Mouse (Mus musculus): ENCODE results near the gene Nkx2-4.

Nkx2-4 gene

DNA sequence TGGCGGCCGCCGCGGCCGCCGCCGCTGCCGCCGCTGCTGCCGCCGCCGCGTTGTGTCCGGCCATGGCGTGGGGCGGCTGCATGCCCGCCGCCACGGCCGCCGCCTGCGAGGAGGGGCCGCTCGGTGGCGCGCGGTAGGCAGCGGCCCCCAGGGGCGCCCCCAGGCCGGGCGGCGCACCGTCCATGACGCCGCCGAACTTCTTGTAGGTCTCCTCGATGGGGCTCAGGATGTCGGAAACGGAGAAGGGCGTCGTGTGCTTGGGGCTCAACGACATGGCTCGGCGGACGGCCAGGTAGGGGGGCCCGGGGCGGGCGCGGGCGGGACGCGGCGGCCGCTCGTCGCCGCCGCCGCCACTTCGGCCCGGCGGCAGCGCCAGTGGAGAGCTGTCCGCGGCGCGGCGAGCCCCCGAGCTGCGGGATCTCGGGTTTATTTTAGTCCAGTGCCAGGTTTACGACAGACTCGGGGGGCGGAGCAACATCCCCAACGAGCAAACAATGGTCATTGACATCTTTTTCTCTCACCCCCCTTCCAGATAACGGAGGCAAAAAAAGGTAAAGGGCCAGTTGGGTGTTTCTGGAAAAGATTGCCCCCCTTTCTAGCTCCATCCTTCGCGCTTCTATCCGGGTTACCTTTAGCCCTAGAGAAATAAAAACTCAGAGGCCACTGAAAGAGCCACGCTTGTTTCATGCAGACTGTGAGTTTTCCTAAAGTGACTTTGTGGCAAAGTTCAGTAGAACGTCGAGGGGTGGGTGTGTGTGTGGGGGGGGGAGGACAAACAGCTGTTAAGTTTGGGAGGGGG lies at the start of gene Nkx2-4:
Gene Nkx2-4 (minus strand): TSS at position 374 of the 799 bp plus-strand sequence.
- CTCF ChIA-PET, result interaction anchor here (0.6 kb wide), 2 partner anchors 126 to 876 kb away, joined by 4 to 5 read pairs; no protein-coding TSS in a partner anchor

DNA sequence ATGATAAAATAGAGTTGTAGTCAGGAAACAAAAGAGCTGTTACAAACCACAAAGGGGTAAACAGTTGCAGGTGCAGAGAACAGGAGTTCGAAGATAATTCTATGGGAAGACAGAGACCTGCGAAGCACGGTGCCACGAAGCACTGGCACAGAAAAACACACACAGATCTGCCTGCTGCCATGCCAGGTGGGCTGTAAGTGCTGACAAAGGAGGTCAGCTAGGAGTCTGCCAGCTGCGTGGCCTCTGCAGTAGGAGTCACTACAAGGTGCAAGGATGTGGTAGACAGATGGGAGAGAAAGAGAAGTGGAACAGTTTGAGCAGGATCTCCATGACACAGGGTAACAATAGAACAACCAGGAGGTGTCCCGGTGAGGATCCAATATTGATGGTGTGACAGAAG lies 42.1 kb upstream of the Nkx2-4 start:
- CTCF ChIA-PET, result no interaction called here

DNA sequence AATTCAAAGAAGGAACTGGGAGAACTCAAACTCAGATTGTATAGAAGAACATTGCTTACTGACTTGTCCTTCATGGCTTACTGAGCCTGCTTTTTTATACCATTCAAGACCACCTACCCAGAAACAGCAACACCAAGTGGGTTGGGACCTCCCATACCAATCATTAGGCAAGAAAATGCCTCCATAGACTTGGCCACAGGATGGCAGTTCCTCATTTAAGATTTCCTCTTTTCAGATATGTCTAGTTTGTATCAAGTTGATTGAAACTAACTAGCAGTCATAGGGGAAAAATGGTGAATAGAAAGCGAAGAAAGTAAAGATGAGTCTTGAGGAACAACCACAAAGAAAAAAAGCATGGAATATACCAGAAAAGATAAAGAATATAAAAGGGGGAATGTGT lies 34.5 kb upstream of the Nkx2-4 start:
- CTCF ChIA-PET, result no interaction called here

DNA sequence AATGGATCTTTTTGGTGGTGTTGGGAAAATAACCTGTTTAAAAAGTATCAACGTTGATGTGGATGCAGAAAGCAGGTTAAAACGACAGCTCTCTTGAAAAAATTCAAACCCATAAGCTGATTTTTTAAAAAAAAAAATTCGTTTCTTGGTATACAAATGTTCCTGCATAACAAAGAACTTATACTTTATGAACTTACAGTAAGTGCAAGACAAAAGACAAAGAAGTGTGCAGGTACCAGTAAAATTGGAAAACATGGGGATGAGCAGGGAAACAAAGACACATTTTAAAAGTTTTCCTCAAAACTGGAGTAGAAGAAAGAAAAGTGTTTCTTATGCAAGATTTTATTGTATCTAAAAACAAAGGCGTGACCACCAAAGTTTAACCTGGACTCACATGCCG lies 1.2 kb upstream of the Nkx2-4 start:
- CTCF ChIA-PET, result no interaction called here

DNA sequence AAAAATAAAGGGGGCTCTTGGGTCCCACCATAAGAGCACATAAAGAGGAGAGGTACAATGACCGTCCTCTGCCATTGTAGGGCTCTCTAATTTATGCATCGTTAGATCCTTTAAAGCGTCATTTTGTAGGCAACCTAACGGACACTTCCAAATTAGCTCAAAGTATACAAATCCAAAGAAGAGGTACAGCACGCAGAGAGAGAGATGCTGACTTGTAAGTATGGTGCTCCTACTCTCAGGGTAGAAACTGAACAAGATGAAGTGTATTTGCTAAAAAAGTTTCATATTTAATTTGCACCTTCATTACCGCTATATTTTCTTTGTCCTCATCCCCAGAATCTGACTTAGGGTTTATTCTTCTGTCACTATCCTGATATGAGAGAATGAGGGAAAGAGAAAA lies 692 bp upstream of the Nkx2-4 start:
- CTCF ChIA-PET, result interaction anchor here (0.6 kb wide), 1 partner anchor 127 kb away, joined by 4 read pairs; no protein-coding TSS in a partner anchor

DNA sequence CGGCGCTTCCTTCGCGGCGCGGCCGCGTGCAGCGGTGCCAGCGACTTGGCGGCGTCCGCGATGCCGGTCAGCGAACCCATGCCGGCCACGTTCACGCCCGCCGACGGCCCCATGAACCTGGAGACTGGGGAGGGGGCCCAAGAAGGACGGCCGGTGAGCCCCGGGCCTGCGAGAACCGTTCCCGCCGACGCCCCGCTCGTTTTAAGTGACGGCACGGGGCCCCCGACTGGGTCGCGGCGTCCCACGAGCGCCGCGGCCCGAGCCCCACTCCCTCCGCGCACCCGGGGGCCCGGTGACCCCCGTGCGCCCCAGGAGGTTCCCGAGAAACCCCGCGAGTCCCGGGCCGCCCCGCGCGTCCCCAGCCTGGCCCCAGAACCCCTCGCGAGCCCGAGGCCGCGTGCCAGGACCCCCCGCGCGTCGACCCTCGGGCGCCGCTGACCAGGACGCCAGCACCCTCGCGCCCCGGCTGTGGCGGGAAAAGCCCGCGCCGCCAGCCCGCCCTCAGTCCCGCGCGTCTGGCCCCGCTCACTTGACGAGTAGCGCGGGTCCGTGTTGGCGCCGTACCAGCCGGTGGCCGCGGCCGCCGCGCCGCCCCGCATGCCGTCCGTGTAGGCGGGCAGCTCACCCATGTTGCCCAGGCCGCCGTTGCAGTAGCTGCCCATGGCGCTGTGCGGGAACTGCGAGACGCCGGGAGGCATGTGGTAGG lies 726 bp downstream of the Nkx2-4 start:
- CTCF ChIA-PET, result interaction anchor here (0.5 kb wide), 1 partner anchor 10 kb away, joined by 6 read pairs; no protein-coding TSS in a partner anchor

DNA sequence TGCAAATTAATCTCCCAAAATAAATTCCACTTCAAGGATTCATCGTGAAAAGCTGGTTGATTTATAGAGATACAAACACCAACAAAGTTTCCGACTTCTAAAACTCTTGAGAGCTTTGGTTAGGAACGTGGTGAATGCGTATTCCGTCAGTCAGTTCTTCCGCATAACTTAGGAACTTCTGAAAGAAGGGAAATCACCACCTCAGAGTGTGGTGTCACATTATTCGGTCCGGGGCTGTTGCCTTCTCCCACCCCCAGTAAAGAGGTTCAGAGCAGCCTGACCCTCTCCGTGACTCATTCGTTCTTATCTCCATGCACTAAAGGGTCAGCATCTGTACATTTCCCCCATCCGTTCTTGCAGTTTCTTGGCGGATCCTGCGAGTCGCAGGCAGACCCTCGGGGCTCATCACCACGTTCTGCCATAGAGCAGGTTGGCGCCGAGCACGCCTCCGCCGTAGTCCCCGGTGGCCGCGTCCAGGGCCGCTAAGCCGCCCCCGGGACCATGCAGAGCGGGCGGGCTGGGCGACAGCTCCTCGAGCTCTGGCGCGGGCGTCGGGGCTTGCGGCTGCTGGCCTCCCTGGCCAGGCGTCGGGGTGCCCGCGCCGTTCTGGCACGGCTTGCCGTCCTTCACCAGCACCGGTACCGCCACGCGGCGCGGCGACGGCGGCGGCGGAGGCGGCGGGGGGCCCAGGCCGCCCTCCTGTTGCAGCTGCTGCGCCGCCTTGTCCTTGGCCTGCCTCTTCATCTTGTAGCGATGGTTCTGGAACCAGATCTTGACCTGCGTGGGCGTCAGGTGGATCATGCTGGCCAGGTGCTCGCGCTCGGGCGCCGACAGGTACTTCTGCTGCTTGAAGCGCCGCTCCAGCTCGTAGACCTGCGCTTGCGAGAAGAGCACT lies 1.5 kb downstream of the Nkx2-4 start:
- CTCF ChIA-PET, result interaction anchor here (0.5 kb wide), 1 partner anchor 11 kb away, joined by 6 read pairs; no protein-coding TSS in a partner anchor

DNA sequence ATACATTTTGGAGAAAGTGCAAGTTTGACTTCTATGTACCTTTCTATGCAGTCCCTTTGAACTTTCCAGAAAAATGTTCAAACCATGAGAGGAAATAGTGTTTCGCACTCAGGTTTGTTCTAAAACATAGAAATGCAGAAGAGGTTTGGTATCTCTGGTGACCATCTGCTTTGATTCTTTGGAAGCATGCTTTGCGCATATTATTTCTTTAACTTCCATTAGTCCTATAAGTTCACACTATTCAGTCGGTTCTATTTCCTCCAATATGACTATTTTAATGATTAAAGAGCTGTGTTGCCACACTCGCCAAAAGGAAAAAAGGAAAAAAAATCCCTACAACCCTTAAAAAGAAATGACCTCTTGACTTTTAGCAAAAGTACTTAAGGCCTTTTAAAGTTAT lies 2.9 kb downstream of the Nkx2-4 start:
- CTCF ChIA-PET, result no interaction called here

DNA sequence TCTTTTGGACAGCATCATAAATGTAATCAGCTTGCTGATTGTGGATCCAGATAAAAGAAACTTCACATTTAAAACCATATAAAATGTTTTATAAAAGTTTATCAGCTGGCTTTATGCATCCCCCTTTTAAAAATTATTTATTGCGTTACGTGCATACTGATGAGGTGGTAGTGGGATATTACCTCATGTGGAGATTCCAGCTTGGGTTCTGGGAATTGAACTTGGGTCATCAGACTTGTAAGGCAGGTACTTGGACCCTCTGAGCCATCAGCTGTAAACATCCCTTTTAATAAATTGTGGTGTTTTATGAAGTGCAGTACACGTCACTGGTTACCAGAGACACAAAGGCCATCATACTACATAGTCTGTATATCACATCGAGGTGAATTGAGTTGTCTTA lies 10.8 kb downstream of the Nkx2-4 start:
- CTCF ChIA-PET, result no interaction called here

DNA sequence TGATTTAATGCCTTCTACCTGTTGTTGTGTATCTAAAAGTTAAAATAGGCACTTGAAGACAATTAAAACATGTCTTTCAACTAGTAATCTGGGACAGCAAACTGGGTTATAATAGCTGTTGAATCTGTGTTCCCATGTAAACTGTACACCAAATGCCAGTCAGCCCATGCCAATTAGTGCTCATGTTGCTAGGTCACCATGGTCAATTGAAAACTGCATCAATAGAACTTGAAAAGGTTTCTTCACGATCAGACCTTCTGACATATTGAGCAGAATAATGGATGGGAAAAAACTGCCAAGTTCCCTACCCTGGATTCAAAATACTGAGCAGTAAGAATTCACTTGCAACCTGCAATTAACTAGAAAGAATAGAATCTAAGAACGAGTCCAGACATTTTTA lies 11.3 kb downstream of the Nkx2-4 start:
- CTCF ChIA-PET, result no interaction called here

DNA sequence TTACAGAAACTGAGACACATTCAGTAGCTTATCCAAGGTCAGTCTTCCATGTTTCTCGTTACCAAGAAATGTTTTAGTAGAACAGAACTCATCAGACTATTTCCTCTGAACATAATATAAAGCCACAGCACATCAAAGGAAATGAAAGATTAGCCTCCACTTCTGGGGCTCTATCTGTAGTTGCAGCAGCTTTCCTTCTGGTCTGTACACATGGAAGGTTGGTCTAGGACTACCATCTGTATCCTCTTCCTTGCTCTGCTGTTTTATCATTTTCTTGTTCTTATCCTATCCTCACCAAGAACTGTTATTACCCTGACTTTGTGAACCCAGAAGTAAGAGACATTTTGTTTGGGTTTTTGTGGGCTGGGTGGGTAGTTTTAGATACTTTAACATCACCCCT lies 14.9 kb downstream of the Nkx2-4 start:
- CTCF ChIA-PET, result interaction anchor here (1.4 kb wide), 1 partner anchor 111 kb away, joined by 3 read pairs; no protein-coding TSS in a partner anchor

DNA sequence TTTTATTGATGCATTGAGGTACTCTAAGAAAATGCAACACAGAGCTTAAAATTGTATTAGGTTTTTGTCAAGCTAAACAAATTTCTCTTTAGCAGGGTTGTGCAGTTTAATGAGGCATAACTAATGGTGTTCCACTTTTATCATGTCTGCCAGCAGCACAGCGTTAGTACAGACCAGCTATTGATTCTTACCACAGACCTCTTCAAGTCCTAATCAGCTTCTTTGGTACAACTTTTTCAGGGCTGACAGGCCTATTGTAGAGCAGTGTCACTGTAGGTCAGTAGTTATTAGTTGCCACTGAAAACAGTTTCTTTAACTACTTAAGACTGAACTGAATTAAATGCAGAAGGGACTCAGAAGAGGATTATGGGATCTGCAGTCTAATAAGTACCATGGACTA lies 16.2 kb downstream of the Nkx2-4 start:
- CTCF ChIA-PET, result interaction anchor here (0.5 to 1.4 kb wide), 3 partner anchors 36 to 109 kb away, joined by 3 to 5 read pairs (median 3); no protein-coding TSS in a partner anchor

DNA sequence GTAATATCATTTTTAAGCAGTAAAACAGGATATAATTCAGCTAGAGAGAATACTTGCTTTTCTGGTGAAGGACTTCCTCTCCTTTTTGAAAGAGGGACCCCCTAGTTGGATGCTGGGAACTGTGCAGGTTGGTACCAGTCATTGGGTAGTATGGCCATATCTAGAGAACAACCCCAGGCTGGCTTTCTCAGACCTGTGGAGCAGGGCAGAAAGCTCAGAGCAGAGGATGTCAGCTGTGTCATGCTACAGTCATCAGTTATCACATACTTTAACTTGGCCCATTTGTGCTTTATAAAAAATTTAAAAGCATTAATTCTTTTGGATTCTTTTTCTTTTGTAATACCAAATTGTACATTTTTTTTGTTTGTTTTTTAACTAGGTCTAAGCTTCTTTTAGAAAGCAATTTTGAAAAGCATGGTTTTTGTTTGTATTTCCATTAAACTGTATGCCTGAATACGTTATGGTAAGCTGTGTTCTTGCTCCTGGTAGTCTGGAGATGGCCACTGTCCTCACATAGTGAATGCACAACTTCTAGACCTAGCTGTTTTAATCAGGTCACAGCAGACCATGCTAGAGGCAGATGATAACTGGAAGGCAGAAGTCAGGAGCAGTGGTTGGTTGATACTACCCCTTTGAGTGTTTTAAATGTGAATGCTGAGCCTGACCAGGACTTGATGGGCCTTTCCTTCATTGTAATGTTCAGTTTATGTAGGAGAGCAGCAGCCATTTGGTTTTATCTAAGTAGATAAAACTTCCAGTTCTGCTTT lies 17.6 kb downstream of the Nkx2-4 start:
- CTCF ChIA-PET, result no interaction called here

DNA sequence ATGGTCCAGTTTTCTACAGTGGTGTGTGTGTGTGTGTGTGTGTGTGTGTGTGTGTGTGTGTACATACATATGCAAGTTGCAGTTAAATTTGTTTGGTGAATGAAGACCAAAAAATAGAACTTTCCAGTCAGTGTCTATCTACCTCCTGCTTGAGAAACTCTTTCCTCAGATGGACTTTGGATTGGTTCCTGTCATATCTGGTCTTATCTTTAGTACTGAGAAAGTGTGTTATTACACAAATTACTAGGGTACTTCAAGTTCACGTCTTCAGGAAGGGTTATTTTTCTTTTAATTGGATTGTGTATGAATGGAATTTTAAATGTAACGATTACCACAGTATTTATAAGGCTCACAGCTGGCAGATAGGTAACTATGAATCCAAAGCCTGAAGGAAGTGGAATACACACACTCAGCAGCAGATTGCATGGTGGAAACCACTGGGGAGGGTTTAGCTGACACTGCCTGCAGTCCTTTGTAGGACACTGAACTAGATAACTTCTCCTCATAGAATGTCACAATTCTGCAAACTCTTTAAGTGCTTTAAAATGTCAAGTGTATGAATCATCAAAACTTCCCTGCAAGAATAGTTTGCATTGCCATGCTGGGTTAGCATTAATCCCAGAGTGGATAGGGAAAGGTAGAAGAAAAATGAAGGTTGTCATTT lies 31.9 kb downstream of the Nkx2-4 start:
- CTCF ChIA-PET, result no interaction called here

DNA sequence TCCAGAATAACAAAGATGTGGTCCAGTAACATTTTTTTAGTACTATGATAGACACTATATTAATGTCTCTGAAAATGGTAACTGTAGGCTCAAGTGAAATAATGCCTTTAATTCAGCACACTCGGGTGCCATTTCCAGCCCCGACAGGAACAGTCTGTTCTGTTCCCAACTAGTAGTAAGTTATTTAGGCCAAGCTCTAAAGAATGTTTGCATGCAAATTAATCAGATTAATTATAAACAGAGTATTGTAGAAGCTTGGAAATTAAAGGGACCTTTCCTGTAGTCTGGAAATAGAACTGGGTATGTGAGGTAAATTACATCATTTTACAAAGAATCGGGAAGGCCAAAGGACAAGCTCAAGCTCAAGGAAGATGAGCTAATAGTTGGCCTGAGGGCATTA lies 38.2 kb downstream of the Nkx2-4 start:
- CTCF ChIA-PET, result no interaction called here

DNA sequence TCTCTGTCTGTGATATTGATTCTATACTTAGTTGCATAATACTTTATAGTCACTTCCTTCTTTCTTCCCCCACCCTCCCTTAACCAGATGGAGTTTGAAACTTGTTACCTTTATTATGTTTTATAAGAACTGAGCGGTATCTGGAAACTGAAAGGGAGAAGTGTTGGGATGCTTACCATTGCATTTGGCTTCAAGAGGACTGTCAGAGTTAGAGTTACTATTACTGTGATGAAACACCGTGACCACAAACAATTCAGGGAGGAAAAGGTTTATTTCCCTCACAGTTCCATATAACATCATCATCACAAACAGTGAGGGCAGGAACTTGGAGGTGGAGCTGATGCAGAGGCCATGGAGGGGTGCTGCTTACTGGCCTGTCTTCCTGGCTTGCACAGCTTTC lies 49.4 kb downstream of the Nkx2-4 start:
- CTCF ChIA-PET, result no interaction called here
